Mouse (Mus musculus): ENCODE measurements at regions not wholly inside any gene's neighbourhood (a gene's known extent, or its start where the extent isn't known, plus 50 kb on each side); places are given as distances from the start of the nearest gene placed in this dataset.

GRCm38 (mm10) chr19:27581362-27582110, 151.9 kb upstream of the Pum3 start:
- Histone ChIP-seq H3K36me3 (ENCODE audit: control insufficient read depth in 1 of 2, insufficient read depth in 2 of 2, low read length in 2 of 2) (peaks cover 0 to 22% of the 10 kb centered on the region in 2 experiments; a peak in 2 of 4 replicates), H3K27ac (ENCODE audit: control insufficient read depth, low read depth, low read length) (no peak overlapping the region; the same call in 1 of the 2 replicates), H3K9me3 (replicated peaks; ENCODE audit: insufficient read depth, low read length) (no peaks in the 10 kb centered on the region), H3K9ac (ENCODE audit: control insufficient read depth, low read depth, low read length, poor library complexity, severe bottlenecking) (no peak overlapping the region), H3K79me2 (ENCODE audit: control insufficient read depth, insufficient read depth, low read length, poor library complexity) (no peaks in the 10 kb centered on the region), H3K4me3 (ENCODE audit: control insufficient read depth in 1 of 2, insufficient read depth in 1 of 2, low read depth in 2 of 2, low read length in 2 of 2) (no peak overlapping the region), H3K27me3 (ENCODE audit: control insufficient read depth in 1 of 2, insufficient read depth in 2 of 2, low read length in 2 of 2) (no peaks in the 10 kb centered on the region), H3K4me1 (ENCODE audit: control insufficient read depth in 1 of 2, insufficient read depth in 2 of 2, low read length in 2 of 2) (peaks cover 3 to 19% of the 10 kb centered on the region in 2 experiments; a peak in 3 of 4 replicates)
- no peak for TF ChIP-seq JUND (IDR thresholded peaks at IDR 0.05; ENCODE audit: low read depth, low read length)
- no peak for TF ChIP-seq RCOR1 (IDR thresholded peaks at IDR 0.05; ENCODE audit: low read depth, low read length)
- TF ChIP-seq ZMIZ1 (IDR thresholded peaks at IDR 0.05; ENCODE audit: low read depth, low read length): no peak
- no peak for TF ChIP-seq ZC3H11A (IDR thresholded peaks at IDR 0.05; ENCODE audit: low read depth, low read length)
- no peak for TF ChIP-seq POLR2AphosphoS2 (IDR thresholded peaks at IDR 0.05; ENCODE audit: low read length)
- no peak for TF ChIP-seq TAL1 (IDR thresholded peaks at IDR 0.05; ENCODE audit: low read length)
- TF ChIP-seq ELF1 (IDR thresholded peaks at IDR 0.05; ENCODE audit: low read depth, low read length): no peak
- no peak for TF ChIP-seq CHD2 (IDR thresholded peaks at IDR 0.05; ENCODE audit: low read length)
- TF ChIP-seq USF2 (IDR thresholded peaks at IDR 0.05; ENCODE audit: borderline replicate concordance in 1 of 2, insufficient read depth in 1 of 2, low read depth in 1 of 2, low read length in 2 of 2): no peak
- TF ChIP-seq CHD1 (IDR thresholded peaks at IDR 0.05; ENCODE audit: low read depth, low read length): no peak
- no peak for TF ChIP-seq KAT2A (conservative IDR thresholded peaks at IDR 0.05; ENCODE audit: low read depth, low read length)
- TF ChIP-seq ZNF384 (IDR thresholded peaks at IDR 0.05; ENCODE audit: low read depth, low read length): no peak
- no peak for TF ChIP-seq ZKSCAN1 (IDR thresholded peaks at IDR 0.05; ENCODE audit: low read depth, low read length)
- TF ChIP-seq MEF2A (IDR thresholded peaks at IDR 0.05; ENCODE audit: extremely low read depth, insufficient replicate concordance, low read depth, low read length, poor library complexity, severe bottlenecking): no peak
- TF ChIP-seq CTCF (IDR thresholded peaks at IDR 0.05 in 2 of 3, conservative IDR thresholded peaks at IDR 0.05 in 1 of 3; ENCODE audit: control insufficient read depth in 1 of 3, insufficient read depth in 1 of 3, low read depth in 2 of 3, low read length in 3 of 3, poor library complexity in 1 of 3, severe bottlenecking in 1 of 3): no peak
- TF ChIP-seq HCFC1 (IDR thresholded peaks at IDR 0.05; ENCODE audit: low read depth, low read length): no peak
- TF ChIP-seq GABPA (IDR thresholded peaks at IDR 0.05; ENCODE audit: low read depth, low read length): no peak
- no peak for TF ChIP-seq MXI1 (IDR thresholded peaks at IDR 0.05; ENCODE audit: low read depth, low read length)
- no peak for TF ChIP-seq E2F4 (IDR thresholded peaks at IDR 0.05; ENCODE audit: borderline replicate concordance, low read depth, low read length)
- DNase-seq (ENCODE audit: low read depth, low spot score): no peak

DNA sequence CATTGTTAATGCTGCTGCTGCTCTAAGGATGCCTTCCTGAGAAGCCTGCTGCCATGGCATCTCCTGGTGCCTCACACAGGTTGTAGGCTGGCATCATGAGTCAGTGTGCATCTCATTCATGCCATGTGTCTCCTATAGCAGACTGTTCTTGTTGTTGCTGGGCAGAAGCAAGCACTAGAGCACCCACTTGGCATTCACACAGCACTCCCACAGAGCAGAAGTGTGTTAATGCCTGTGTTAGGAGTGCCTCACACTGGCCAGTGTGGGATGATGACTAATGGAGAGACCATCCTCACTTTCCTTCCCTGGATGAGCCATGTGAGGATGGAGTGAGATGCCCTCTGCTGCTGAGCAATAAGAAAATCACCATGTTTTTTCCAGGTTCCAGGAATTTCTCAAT, 146.9 kb upstream of the Pum3 start:
- Histone ChIP-seq H3K27ac (ENCODE audit: control insufficient read depth, low read depth, low read length) (no peak overlapping the region), H3K4me3 (ENCODE audit: control insufficient read depth in 1 of 2, insufficient read depth in 1 of 2, low read depth in 2 of 2, low read length in 2 of 2) (no peak overlapping the region), H3K27me3 (ENCODE audit: control insufficient read depth in 1 of 2, insufficient read depth in 2 of 2, low read length in 2 of 2) (no peaks in the 10 kb centered on the region), H3K9me3 (replicated peaks; ENCODE audit: insufficient read depth, low read length) (no peaks in the 10 kb centered on the region), H3K36me3 (ENCODE audit: control insufficient read depth in 1 of 2, insufficient read depth in 2 of 2, low read length in 2 of 2) (peaks cover 0 to 2% of the 10 kb centered on the region in 2 experiments; a peak in 2 of 4 replicates), H3K9ac (ENCODE audit: control insufficient read depth, low read depth, low read length, poor library complexity, severe bottlenecking) (no peak overlapping the region), H3K79me2 (ENCODE audit: control insufficient read depth, insufficient read depth, low read length, poor library complexity) (no peaks in the 10 kb centered on the region), H3K4me1 (ENCODE audit: control insufficient read depth in 1 of 2, insufficient read depth in 2 of 2, low read length in 2 of 2) (no peaks in the 10 kb centered on the region; a peak in 1 of 4 replicates)
- DNase-seq (ENCODE audit: low read depth, low spot score): no peak
- no peak for TF ChIP-seq MAZ (IDR thresholded peaks at IDR 0.05; ENCODE audit: low read depth, low read length)
- no peak for TF ChIP-seq MXI1 (IDR thresholded peaks at IDR 0.05; ENCODE audit: low read depth, low read length)
- TF ChIP-seq POLR2AphosphoS2 (IDR thresholded peaks at IDR 0.05; ENCODE audit: low read length): no peak
- TF ChIP-seq TAL1 (IDR thresholded peaks at IDR 0.05; ENCODE audit: low read length): no peak
- TF ChIP-seq POLR2A (IDR thresholded peaks at IDR 0.05; ENCODE audit: control insufficient read depth in 1 of 2, insufficient read depth in 1 of 2, low read depth in 1 of 2, low read length in 2 of 2, poor library complexity in 1 of 2): no peak
- TF ChIP-seq JUND (IDR thresholded peaks at IDR 0.05; ENCODE audit: low read depth, low read length): no peak
- no peak for TF ChIP-seq KAT2A (conservative IDR thresholded peaks at IDR 0.05; ENCODE audit: low read depth, low read length)
- no peak for TF ChIP-seq ELF1 (IDR thresholded peaks at IDR 0.05; ENCODE audit: low read depth, low read length)
- no peak for TF ChIP-seq CHD1 (IDR thresholded peaks at IDR 0.05; ENCODE audit: low read depth, low read length)
- no peak for TF ChIP-seq GATA1 (IDR thresholded peaks at IDR 0.05; ENCODE audit: low read depth, low read length)
- no peak for TF ChIP-seq GABPA (IDR thresholded peaks at IDR 0.05; ENCODE audit: low read depth, low read length)
- TF ChIP-seq MAX (IDR thresholded peaks at IDR 0.05; ENCODE audit: low read length): no peak
- no peak for TF ChIP-seq CTCF (IDR thresholded peaks at IDR 0.05 in 2 of 3, conservative IDR thresholded peaks at IDR 0.05 in 1 of 3; ENCODE audit: control insufficient read depth in 1 of 3, insufficient read depth in 1 of 3, low read depth in 2 of 3, low read length in 3 of 3, poor library complexity in 1 of 3, severe bottlenecking in 1 of 3)
- TF ChIP-seq E2F4 (IDR thresholded peaks at IDR 0.05; ENCODE audit: borderline replicate concordance, low read depth, low read length): no peak
- TF ChIP-seq MYC (IDR thresholded peaks at IDR 0.05; ENCODE audit: low read depth, low read length): no peak
- no peak for TF ChIP-seq EP300 (IDR thresholded peaks at IDR 0.05; ENCODE audit: low read depth in 1 of 2, low read length in 2 of 2)
- no peak for TF ChIP-seq MEF2A (IDR thresholded peaks at IDR 0.05; ENCODE audit: extremely low read depth, insufficient replicate concordance, low read depth, low read length, poor library complexity, severe bottlenecking)
- no peak for TF ChIP-seq POLR2AphosphoS5 (IDR thresholded peaks at IDR 0.05; ENCODE audit: borderline replicate concordance, low read depth, low read length)
- no peak for TF ChIP-seq ZNF384 (IDR thresholded peaks at IDR 0.05; ENCODE audit: low read depth, low read length)

Data from MEL (cell line).